Mouse (Mus musculus): Measurements from ENCODE around the gene Gm10643.

Gm10643 gene

DNA sequence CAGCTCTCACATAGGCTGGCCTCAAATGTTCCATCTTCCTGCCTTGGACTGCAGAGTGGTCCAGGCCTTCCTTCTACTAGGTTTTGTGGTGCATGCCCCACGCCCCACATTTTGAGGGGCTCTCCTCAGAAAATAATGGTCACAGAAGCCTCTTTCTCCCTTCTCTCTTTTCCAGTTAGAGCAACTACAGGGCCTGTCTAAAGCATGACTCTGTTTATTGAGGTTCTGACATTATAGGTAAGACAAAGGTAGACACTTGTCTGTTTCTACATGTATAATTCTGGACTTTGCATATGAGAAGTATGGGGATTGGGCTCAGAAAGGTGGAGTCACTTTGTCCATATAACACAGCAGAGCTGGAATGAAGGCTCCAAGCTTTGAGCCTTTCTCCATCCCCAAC lies at the start of gene Gm10643:
Gene Gm10643 (minus strand): TSS at position 101 of the 400 bp plus-strand sequence.
- DNase-seq: no peak

- DNase-seq: no peak
Observed at GRCm38 (mm10) chr8:84106216-84107040, 41.5 kb upstream of the Gm10643 start.

DNA sequence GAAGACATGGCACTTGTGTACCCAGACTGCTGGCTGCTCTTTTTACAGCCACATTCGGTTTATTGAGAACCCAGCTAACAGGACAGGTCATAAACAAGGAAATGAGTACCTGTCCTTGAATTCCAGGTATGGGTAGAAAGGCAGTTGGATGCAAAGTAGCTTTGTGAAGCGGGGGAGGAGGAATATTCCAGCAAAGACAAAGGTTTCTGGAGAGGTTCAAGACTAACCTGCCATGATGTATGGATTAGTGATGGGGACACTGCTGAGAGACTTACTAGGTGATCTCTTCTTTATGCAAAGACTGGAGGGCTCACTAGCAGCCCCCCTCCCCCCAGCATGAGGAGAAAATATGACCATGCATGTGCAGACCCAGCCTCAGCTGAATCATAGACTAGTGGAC lies 40.7 kb upstream of the Gm10643 start:
- DNase-seq: no peak

DNA sequence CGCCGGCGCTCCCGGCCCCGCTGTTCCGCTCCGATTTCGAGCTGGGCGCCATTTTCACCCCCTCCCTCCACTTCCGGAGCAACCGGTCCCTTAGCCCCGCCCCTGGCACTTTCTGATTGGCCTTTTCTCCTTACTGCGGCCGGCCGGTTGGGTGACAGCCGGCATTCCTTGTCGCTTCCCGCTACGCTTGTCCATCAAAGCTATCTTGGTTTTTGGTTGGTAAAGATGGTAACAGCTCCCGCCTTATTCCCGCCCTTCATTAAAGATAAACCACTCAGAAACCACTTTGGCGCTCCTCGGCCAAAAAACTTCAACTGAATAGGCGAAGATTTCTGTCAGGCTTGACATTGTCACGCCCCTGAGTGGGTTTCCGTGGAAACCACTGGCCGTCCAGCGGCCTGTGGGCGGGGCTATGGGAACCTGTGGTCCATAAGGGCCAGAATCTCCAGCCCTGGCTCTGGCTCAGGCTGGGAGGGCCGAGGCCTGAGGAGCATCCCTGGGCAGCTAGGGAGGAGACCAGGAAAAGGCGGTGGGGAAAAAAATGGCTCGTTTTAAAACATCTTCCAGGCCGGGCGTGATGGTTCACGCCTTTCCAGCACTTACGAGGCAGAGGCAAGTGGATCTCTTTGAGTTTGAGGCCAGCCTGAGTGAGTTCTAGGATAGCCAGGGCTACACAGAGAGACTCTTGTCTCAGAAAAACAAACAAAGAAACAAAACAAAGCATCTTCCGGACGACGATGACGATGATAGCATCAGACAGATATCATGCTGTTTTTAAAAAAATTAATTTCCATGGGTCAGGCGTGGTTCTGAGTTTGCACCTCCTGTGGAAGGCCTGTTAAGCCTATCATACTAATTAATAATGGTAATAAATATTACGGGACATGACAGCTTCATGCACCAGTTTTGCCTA lies 40.0 kb upstream of the Gm10643 start, which contains the start of gene Dcaf15:
Gene Dcaf15 (minus strand): TSS at position 72 of the 913 bp plus-strand sequence.
- peak; percentile 99 for DNase-seq

GRCm38 (mm10) chr8:84104221-84104620 lies 39.3 kb upstream of the Gm10643 start:
- peak; percentile 74 to 82 for DNase-seq

DNA sequence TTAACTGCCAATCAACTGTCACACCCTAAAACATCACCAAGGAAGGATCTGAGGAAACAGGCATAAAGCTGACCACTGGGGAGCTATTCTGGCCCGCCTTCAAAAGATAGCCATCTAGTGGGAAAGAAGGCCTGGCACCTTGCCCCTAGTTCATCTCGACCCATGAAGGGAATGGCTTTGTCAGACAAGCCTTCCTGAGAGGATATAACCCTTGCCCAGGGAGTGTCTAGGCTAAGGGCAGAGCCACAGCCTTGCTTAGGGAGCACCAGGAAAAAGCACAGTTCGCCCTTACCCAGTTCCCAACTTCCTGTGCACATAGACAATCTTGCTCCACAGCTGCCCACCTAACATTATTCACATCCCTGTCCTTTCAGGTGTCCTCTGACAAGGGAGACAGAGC lies 38.7 kb upstream of the Gm10643 start:
- DNase-seq: peak in 1 of 2 experiments; percentile 42

GRCm38 (mm10) chr8:84101476-84102270 lies 36.7 kb upstream of the Gm10643 start:
- no peak for DNase-seq

GRCm38 (mm10) chr8:84098376-84098775 lies 33.4 kb upstream of the Gm10643 start:
- DNase-seq: no peak

GRCm38 (mm10) chr8:84096061-84096460 lies 31.1 kb upstream of the Gm10643 start:
- DNase-seq: no peak

DNA sequence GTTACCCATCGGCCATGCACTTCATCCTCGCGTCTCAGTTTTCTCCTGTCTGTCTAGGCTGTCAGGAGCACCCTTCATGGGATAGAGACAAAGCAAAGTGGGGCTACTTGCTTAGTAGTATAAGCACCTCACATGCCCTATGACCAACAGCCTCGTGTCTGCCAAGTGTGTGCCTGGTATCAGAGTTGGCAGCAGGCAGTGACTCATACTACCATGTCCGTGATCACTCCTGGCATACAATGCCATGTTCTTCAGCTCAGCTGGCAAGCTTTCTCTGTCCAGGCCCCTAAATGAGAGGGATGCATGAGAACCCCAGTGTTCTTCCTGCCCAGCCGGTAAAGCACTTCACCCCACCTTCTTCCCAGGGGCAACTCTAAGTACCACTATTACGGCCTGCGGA lies 25.6 kb upstream of the Gm10643 start:
- no peak for DNase-seq

DNA sequence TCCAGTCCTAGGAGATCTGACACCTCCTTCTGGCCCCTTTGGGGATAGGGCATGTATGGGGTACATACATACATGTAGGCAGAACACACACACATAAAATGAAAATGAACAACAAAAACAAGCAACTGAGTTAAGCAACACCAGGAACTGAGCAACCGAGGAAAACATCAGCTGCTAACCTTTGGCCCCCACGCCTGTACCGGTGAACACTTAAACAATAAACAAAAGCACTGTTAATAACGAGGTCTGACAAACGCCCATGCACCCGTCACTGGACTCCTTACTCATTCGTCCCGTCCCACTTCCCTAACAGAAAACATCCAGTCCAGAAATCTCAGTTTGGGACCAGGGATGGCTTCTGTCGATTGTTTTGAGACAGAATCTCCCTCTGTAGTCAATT lies 24.3 kb upstream of the Gm10643 start:
- DNase-seq: no peak

- DNase-seq: no peak
Observed at GRCm38 (mm10) chr8:84087821-84088220, 22.9 kb upstream of the Gm10643 start.

GRCm38 (mm10) chr8:84087156-84087555 lies 22.2 kb upstream of the Gm10643 start:
- DNase-seq: no peak

- no peak for DNase-seq
Observed at GRCm38 (mm10) chr8:84084341-84085115, 19.6 kb upstream of the Gm10643 start.

- peak in 1 of 2 experiments; percentile 53 for DNase-seq
Observed at GRCm38 (mm10) chr8:84083829-84084241, 18.9 kb upstream of the Gm10643 start.

DNA sequence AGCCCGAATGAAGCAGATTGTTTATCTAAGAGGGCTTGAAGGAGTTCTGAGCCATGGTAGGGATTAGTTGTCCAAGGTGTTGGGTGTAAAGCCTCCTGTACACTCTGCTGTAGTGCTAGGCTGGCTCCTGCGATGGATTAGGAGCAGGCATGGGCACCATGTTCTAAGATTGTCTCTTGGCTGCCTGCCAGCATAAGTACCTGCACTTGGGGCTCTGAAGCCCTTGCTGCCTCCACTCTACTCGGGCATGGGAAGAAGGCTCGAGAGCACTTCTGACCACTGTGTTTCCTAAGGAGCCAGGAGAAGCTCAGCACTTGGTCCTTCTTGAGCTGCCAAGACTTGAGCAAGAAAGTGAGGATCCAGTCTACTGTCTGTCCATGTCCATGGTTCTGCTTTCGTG lies 14.3 kb upstream of the Gm10643 start:
- DNase-seq: peak; percentile 42 to 69

DNA sequence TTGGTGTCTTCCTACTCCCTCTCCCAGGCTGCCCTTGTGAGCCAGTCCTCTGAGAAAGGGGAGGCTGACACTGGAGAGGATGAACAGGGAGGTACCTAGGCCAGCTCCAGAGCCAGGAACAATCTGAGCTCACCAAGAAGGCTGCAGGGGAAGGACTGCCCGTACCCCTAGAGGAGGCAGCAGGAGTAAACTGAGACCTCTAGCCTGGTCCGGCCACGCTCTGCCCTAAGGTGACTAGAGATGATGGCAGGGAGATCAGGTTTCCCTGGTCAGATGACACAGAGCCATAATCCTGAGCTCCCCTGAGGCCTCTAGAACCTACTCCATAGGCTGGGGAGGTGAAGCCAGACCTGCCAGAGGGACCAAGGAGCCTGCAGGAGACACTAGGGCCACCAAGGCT lies 11.9 kb upstream of the Gm10643 start:
- no peak for DNase-seq

DNA sequence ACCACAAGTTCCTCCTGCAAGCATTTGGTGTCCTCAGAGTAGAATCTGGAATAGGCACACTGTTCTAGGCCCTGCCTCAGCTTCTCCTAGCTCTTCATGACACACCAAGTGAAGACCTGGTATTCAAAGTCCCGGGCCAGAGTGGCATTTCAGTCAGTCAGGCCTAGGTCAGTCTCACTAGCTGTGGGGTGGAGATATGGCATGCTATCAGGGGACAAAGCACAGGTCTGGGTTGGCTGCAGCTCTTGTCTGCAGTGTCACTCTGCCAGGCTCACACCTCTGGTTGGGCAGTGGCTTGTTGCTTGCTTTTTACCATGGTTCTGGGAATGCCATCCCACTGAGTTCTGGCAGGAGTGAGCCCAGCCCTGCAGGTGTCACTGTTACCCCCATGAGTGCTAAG lies 11.5 kb upstream of the Gm10643 start:
- DNase-seq: no peak

DNA sequence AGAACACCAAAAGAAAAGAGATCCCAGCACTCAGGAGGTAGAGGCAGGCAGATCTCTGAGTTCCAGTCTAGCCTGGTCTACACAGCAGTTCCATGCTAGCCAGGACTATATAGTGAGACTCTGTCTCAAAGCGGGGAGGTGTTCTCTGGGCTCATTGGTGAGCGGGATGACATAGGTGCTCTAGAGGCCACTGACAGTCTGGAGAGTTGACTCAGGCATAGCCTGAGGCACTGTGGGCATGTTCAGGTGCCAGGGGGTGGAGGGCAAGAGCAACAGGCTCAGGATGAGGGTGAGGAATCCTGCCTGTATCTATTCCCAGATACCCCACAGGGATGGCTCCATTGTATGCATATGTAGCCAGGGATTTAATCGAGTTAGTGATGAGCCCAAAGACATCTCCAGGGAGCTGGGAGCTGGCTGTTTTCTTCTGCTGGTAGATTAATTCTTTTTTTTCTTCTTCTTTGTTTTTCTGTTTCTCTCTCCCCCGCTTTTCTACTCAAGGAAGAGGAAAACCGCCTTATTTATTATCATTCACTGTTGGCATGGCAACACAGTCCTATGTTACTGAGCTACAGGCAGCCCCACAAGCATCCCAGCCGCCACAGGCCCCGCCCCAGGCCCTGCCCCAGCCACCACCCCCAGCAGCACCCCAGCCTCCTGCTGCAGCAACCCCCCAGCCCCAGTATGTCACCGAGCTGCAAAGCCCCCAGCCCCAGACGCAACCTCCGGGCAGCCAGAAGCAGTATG lies 8.5 kb upstream of the Gm10643 start:
- DNase-seq: no peak

- no peak for DNase-seq
Observed at GRCm38 (mm10) chr8:84072321-84072720, 7.4 kb upstream of the Gm10643 start.

DNA sequence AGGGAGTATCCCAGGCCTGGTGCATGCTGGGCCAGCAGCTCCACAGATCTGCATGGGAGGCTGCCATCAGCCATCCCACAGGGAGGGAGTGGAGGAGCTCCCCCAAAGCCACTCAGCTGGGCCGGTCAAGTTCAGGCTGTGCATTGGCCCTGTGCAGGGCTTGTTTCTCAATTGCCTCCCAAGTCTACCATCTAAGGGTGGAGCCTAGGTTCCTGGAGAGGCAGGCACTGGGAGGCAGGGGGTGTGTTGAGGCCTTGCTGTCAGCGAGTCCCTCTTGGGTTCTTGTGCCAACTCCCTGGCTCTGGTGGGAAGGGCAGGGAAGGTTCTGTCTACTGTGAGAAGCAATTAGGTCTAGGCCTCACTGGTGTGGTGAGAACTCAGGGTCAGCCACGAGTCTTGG lies 7.0 kb upstream of the Gm10643 start:
- DNase-seq: peak; percentile 46 to 63
